Mouse (Mus musculus) heart, postnatal 25 days (tissue): ENCODE results near the gene Bad. TPM values are rescaled to one million over a fixed set of nuclear protein-coding genes. Genes with fewer than 3 reads are reported as not detected.
A peak's percentile ranks its signal among the peaks of the same experiment; 100 is the strongest.

Experiments
- DNase-seq: peaks from one replicate; pipeline ENCODE4 v3.0.0; 2022; ENCODE audit warnings: low spot score
- intact Hi-C: fragments of 180-260 bp; cut with DNase I; formaldehyde crosslinking; loops from one replicate; pipeline ENCODE4 v1.15.1; 2025
- microRNA-seq: library from miRNA; unstranded; fragments of <30 nt; microRNA quantifications from one replicate; pipeline ENCODE4 v1.2.0, GENCODE M21; 2022
- total RNA-seq, 2 experiments: library from RNA; stranded (reverse); gene quantifications; 2 replicates each; pipeline ENCODE4 v1.2.3; 2021

Bad gene
- total RNA-seq, 2 experiments from 2014 or later, result 24.4 to 27.3 TPM

GRCm38 (mm10) chr19:6995255-6995991 is 53.8 kb downstream of the Bad start:
- intact Hi-C loops, result loop anchor here (5.0 kb wide), 1 partner anchor 42 kb away; the partner anchor contains the start of gene Stip1
- no peak for DNase-seq

DNA sequence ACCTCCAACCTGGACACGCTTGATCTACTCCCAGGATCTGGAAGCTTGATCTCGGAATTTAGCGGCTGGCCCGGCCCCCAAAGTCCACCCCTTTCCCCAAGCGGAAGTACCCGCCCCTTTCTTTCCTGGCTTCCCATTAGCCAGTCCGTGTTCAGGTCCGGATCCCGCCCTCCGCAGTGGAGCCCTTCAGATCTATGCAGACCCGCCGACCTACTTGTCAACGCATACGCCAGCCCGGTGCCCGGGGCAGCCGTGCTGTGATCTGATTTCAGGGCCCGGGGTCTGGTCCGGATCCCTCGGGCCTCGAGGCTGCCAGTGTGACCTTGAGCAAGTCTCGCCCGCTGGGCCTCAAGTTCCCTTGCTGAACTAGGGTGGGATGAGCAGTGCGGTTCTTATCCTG is 54.3 kb downstream of the Bad start, which contains the start of the genes Nudt22 and Trpt1:
TSS of gene Nudt22 (minus strand) at position 112 of the 400 bp plus-strand sequence.
TSS of gene Trpt1 (plus strand) at position 126 of the 400 bp plus-strand sequence.
- intact Hi-C loops, result loop anchor here (5.0 kb wide), 1 partner anchor 41 kb away; the partner anchor contains the start of gene Stip1

DNA sequence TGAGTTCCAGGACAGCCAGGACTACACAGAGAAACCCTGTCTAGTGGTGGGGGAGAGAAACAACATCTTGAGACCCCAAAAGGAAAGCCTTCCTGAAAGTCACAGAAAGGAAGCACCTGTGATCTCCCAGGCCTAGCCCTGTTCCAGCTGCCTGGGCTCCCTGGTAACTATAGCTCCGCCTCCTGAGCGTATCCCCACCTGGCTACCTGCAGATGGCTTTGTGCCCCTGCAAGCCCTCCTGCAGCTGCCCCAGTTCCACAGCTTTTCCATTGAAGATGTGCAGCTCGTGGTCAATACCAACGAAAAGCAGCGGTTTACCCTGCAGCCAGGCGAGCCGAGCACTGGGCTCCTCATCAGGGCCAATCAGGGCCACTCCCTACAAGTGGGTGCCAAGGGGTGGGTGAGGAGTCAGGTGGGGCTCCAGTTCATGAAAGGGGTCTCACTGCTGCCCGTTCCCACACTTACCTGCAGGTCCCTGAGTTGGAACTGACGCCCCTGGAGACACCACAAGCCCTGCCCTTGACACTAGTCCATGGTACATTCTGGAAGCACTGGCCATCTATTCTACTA is 56.1 kb downstream of the Bad start:
- intact Hi-C loops, result loop anchor here (5.0 kb wide), 1 partner anchor 39 kb away; the partner anchor contains the start of gene Stip1
- no peak for DNase-seq

More for the DNA sequence above, 54.3 kb downstream of the Bad start, which contains the start of the genes Nudt22 and Trpt1:
- DNase-seq, result peak; percentile 79

- no peak for DNase-seq
- intact Hi-C loops, result loop anchor here (5.0 kb wide), 1 partner anchor 38 kb away; the partner anchor contains the start of gene Stip1
These were observed 57.9 kb downstream of the Bad start for GRCm38 (mm10) chr19:6999360-7000063.

Small RNA genes lying within 50 kb of the gene (microRNA-seq; reads per million reads assigned to microRNA genes)
- gene Mir6990, result 12.8 reads per million, percentile 28 among the genes with 10 or more reads in this experiment

Other genes with a start within 250 kb of the Bad start
- gene Rps6ka4, start 101.2 kb upstream of the Bad start, total RNA-seq, result 10 to 100 TPM; 17.2 to 19.0 TPM
- under 1 TPM; 0.55 to 0.73 TPM for gene Ccdc88b, start 83.7 kb upstream of the Bad start, total RNA-seq
- 10 to 100 TPM; 29.2 to 32.6 TPM for gene Trmt112, start 32.2 kb upstream of the Bad start, total RNA-seq
- gene Prdx5, start 31.8 kb upstream of the Bad start, total RNA-seq, result 100 to 1,000 TPM; 722 to 748 TPM
- gene Esrra, start 20.0 kb upstream of the Bad start, total RNA-seq, result 100 to 1,000 TPM; 146 to 156 TPM
- gene Catsperz, start 16.5 kb upstream of the Bad start, total RNA-seq, result not detected
- under 1 TPM; 0.20 to 0.36 TPM for gene Kcnk4, start 7.3 kb upstream of the Bad start, total RNA-seq
- gene Gpr137, start 619 bp downstream of the Bad start, total RNA-seq, result 10 to 100 TPM; 35.0 to 38.8 TPM
- 100 to 1,000 TPM in 1 of 2 experiments, 10 to 100 TPM in 1; 83.5 to 112 TPM for gene Ppp1r14b, start 33.1 kb downstream of the Bad start, total RNA-seq
- gene Plcb3, start 34.6 kb downstream of the Bad start, total RNA-seq, result 10 to 100 TPM; 15.6 to 17.7 TPM
- 10 to 100 TPM; 16.5 to 22.2 TPM for gene Fkbp2, start 38.6 kb downstream of the Bad start, total RNA-seq
- 100 to 1,000 TPM; 410 to 431 TPM for gene Vegfb, start 45.8 kb downstream of the Bad start, total RNA-seq
- gene Dnajc4, start 50.7 kb downstream of the Bad start, total RNA-seq, result 10 to 100 TPM; 48.2 to 56.1 TPM
- 10 to 100 TPM; 26.9 to 27.9 TPM for gene Nudt22, start 54.3 kb downstream of the Bad start, total RNA-seq
- gene Trpt1, start 54.3 kb downstream of the Bad start, total RNA-seq, result 10 to 100 TPM; 23.1 to 24.0 TPM
- 1 to 10 TPM; 4.4 to 4.7 TPM for gene Fermt3, start 77.6 kb downstream of the Bad start, total RNA-seq
- 100 to 1,000 TPM; 110 to 129 TPM for gene Stip1, start 98.1 kb downstream of the Bad start, total RNA-seq
- 100 to 1,000 TPM; 240 to 243 TPM for gene Macrod1, start 114.9 kb downstream of the Bad start, total RNA-seq
- gene Flrt1, start 163.9 kb downstream of the Bad start, total RNA-seq, result 1 to 10 TPM; 1.1 to 1.4 TPM